ENCODE assay signal across 17 mouse cellular contexts in genomic region chr1:187834576-187834975, GRCm38 (mm10).
A peak's percentile ranks its signal among the peaks of the same experiment; 100 is the strongest.
DNase-seq lines count a peak whose midpoint lies in the region; ATAC-seq and TF ChIP-seq lines count a peak whose summit lies in the region.
"Had no signal": no experiment of that assay in that cellular context is flagged by ENCODE, and none has a peak within 500 bp of the region (broad histone marks: within the 10 kb centered on the region; RNA-seq: fewer than 3 reads in every experiment).

No protein-coding gene starts in this region.

- TF ChIP-seq POLR2A in brain, embryonic 14.5 days (IDR thresholded peaks at IDR 0.05; ENCODE audit: borderline replicate concordance, extremely low read depth, insufficient read depth, insufficient read length, poor library complexity, severe bottlenecking): no peak

- no peak overlapping the region for H3K4me3 ChIP-seq in left cerebral cortex, adult 2 months
- H3K4me3 ChIP-seq: embryonic facial prominence, embryonic 12.5 days; heart, embryonic 13.5 days; hindbrain, embryonic 15.5 days had no signal

- DNase-seq in heart, adult 11 months: peak; percentile 13
- DNase-seq in heart, adult 8-10 months (ENCODE audit: low spot score): no peak
- peak; percentile 6 to 39 for DNase-seq in left cerebral cortex, adult 9 months (ENCODE audit: low spot score in 2 of 2)
- DNase-seq in left cerebral cortex, adult 2 months (ENCODE audit: extremely low spot score in 1 of 2, low spot score in 2 of 2): no peak
- peak; percentile 61 for DNase-seq in brain, adult 2 months (ENCODE audit: low read depth, low spot score)
- DNase-seq in brain, embryonic 14.5 days (ENCODE audit: low read depth): peak; percentile 59
- DNase-seq: adrenal gland, adult 8-10 months; adrenal gland, postnatal 36 days; cerebellum, adult 11-12 months; cerebellum, adult 9-10 months; cerebellum, postnatal 25 days; gastrocnemius, postnatal 14 days; heart, postnatal 36 days had no signal

- TF ChIP-seq CTCF in left cerebral cortex, adult 2 months (IDR thresholded peaks at IDR 0.05): no peak
- TF ChIP-seq CTCF in brain, embryonic 14.5 days (IDR thresholded peaks at IDR 0.05; ENCODE audit: borderline replicate concordance, extremely low read depth, insufficient read depth, insufficient read length): no peak

- intact Hi-C loops in left cerebral cortex, adult 2 months (cut with DNase I): no loop called here

- ATAC-seq in CD4-positive, CD25-positive, alpha-beta regulatory T cell, adult 4 months: no peak

- no peak overlapping the region for H3K27ac ChIP-seq in left cerebral cortex, adult 2 months
- H3K27ac ChIP-seq: embryonic facial prominence, embryonic 12.5 days; hindbrain, embryonic 15.5 days had no signal

Comparison
In these comparisons a context has a peak if more than half of its experiments do, and no peak if none do; other contexts are left out.
1. DNase-seq: peak in heart, adult 11 months (single experiment), left cerebral cortex, adult 9 months (2 of 2), brain, adult 2 months (single experiment) and brain, embryonic 14.5 days (single experiment); none in heart, adult 8-10 months (single experiment) and left cerebral cortex, adult 2 months (0 of 2).